Mouse (Mus musculus) embryonic facial prominence, embryonic 12.5 days (tissue): ENCODE data around the gene Sin3a. TPM values are rescaled to one million over a fixed set of nuclear protein-coding genes. Genes with fewer than 3 reads are reported as not detected.

Experiments used
- ATAC-seq: fragments of 200-750 bp; cut with Nextera tagmentation; 2 replicates; pipeline ENCODE4 v1.8.0; 2017; ENCODE audit not compliant: insufficient number of reproducible peaks, insufficient read depth, low FRiP score, low TSS enrichment
- H3K27ac ChIP-seq: fragments of 300-500 bp; sonication (generic); 2 replicates; pipeline ENCODE4 v1.5.1; 2016; ENCODE audit warnings: mild to moderate bottlenecking
- H3K27me3 ChIP-seq: fragments of 300-500 bp; sonication (generic); 2 replicates; pipeline ENCODE4 v1.6.1; 2016; ENCODE audit warnings: mild to moderate bottlenecking, moderate library complexity
- H3K36me3 ChIP-seq: fragments of 300-500 bp; sonication (generic); 2 replicates; pipeline ENCODE4 v1.6.1; 2016; ENCODE audit warnings: mild to moderate bottlenecking
- H3K4me1 ChIP-seq: fragments of 300-500 bp; sonication (generic); 2 replicates; pipeline ENCODE4 v1.6.1; 2016
- H3K4me2 ChIP-seq: fragments of 300-500 bp; sonication (generic); replicated peaks from 2 replicates; pipeline ENCODE4 v1.6.1; 2016; ENCODE audit warnings: mild to moderate bottlenecking, moderate library complexity
- H3K4me3 ChIP-seq: fragments of 300-500 bp; sonication (generic); 2 replicates; pipeline ENCODE4 v1.5.1; 2016; ENCODE audit warnings: mild to moderate bottlenecking
- H3K9ac ChIP-seq: fragments of 300-500 bp; sonication (generic); 2 replicates; pipeline ENCODE4 v1.6.1; 2016; ENCODE audit warnings: mild to moderate bottlenecking, moderate library complexity
- H3K9me3 ChIP-seq: fragments of 300-500 bp; sonication (generic); 2 replicates; pipeline ENCODE4 v1.6.1; 2016; ENCODE audit warnings: mild to moderate bottlenecking, moderate library complexity
- WGBS: fragments of 180-500 bp; shearing (Covaris S2); methylation state at CpG from one replicate; pipeline ENCODE4 v1.1.7; 2016; 5-methylcytosine and 5-hydroxymethylcytosine counted together
- polyA plus RNA-seq: library from polyadenylated mRNA; unstranded; fragments of >200 nt; fragmentation: Nextera tagmentation; extraction: Ambion mirVana; gene quantifications from 2 replicates; pipeline ENCODE4 v1.2.1, GENCODE M21; 2016

Sin3a gene
- polyA plus RNA-seq, 1 experiment from 2014 or later, result 41.7 TPM

- no peaks in the 10 kb centered on the region for H3K36me3 ChIP-seq
- H3K9ac ChIP-seq, result peak overlapping the region; percentile 72
- no peaks in the 10 kb centered on the region for H3K9me3 ChIP-seq
- H3K4me3 ChIP-seq, result peak overlapping the region; percentile 86
- H3K27ac ChIP-seq, result peak overlapping the region; percentile 94
- WGBS, result 6% methylated on average over 17 of the region's 17 CpGs
- H3K27me3 ChIP-seq, result no peaks in the 10 kb centered on the region
- H3K4me1 ChIP-seq, result peaks cover 18% of the 10 kb centered on the region; the same call in 1 of the 2 replicates
- peak overlapping the region; percentile 92 for H3K4me2 ChIP-seq
- ATAC-seq, result no peak
Measured at GRCm38 (mm10) chr9:57074822-57075603, 3.2 kb downstream of the Sin3a start.

GRCm38 (mm10) chr9:57075681-57076381 is 4.0 kb downstream of the Sin3a start:
- H3K36me3 ChIP-seq, result no peaks in the 10 kb centered on the region
- H3K4me3 ChIP-seq, result peak overlapping the region; percentile 86
- no peaks in the 10 kb centered on the region for H3K9me3 ChIP-seq
- H3K4me2 ChIP-seq, result peak overlapping the region; percentile 92
- H3K27me3 ChIP-seq, result no peaks in the 10 kb centered on the region
- peak; percentile 87 for ATAC-seq
- peaks cover 15% of the 10 kb centered on the region; the same call in 1 of the 2 replicates for H3K4me1 ChIP-seq
- WGBS, result under 1% methylated on average over 43 of the region's 43 CpGs
- H3K9ac ChIP-seq, result peak overlapping the region; percentile 89
- H3K27ac ChIP-seq, result peak overlapping the region; percentile 98

- Histone ChIP-seq H3K4me3 (peak overlapping the region; percentile 86), H3K27me3 (no peaks in the 10 kb centered on the region), H3K9ac (peak overlapping the region; percentile 89), H3K9me3 (no peaks in the 10 kb centered on the region), H3K36me3 (no peaks in the 10 kb centered on the region), H3K4me2 (peak overlapping the region; percentile 92), H3K4me1 (peaks cover 10% of the 10 kb centered on the region; the same call in 1 of the 2 replicates), H3K27ac (peak overlapping the region; percentile 98)
- ATAC-seq, result no peak; the same call in 1 of the 2 replicates
- WGBS, result under 1% methylated on average over 51 of the region's 72 CpGs
Measured at GRCm38 (mm10) chr9:57076701-57077660, 5.1 kb downstream of the Sin3a start.

GRCm38 (mm10) chr9:57082236-57082635 is 10.4 kb downstream of the Sin3a start:
- H3K9ac ChIP-seq, result no peak overlapping the region
- H3K4me3 ChIP-seq, result no peak overlapping the region
- H3K27ac ChIP-seq, result no peak overlapping the region
- H3K9me3 ChIP-seq, result no peaks in the 10 kb centered on the region
- ATAC-seq, result no peak
- no peaks in the 10 kb centered on the region for H3K27me3 ChIP-seq
- H3K4me2 ChIP-seq, result no peak overlapping the region
- peaks cover 4% of the 10 kb centered on the region; the same call in 1 of the 2 replicates for H3K4me1 ChIP-seq
- H3K36me3 ChIP-seq, result peaks cover 10% of the 10 kb centered on the region
- 84% methylated on average over 3 of the region's 3 CpGs for WGBS

- no peak overlapping the region for H3K4me3 ChIP-seq
- peaks cover 89% of the 10 kb centered on the region for H3K36me3 ChIP-seq
- no peak overlapping the region for H3K27ac ChIP-seq
- 92% methylated on average over 13 of the region's 13 CpGs for WGBS
- no peak overlapping the region for H3K9ac ChIP-seq
- H3K4me1 ChIP-seq, result no peaks in the 10 kb centered on the region
- H3K9me3 ChIP-seq, result no peaks in the 10 kb centered on the region
- H3K4me2 ChIP-seq, result no peak overlapping the region
- H3K27me3 ChIP-seq, result no peaks in the 10 kb centered on the region
- ATAC-seq, result no peak
Measured at GRCm38 (mm10) chr9:57117261-57117755, 45.5 kb downstream of the Sin3a start.

GRCm38 (mm10) chr9:57129641-57130040 is 57.8 kb downstream of the Sin3a start:
- Histone ChIP-seq H3K9me3 (no peaks in the 10 kb centered on the region), H3K4me3 (no peak overlapping the region), H3K4me1 (peaks cover 6% of the 10 kb centered on the region), H3K27me3 (no peaks in the 10 kb centered on the region), H3K36me3 (peaks cover 34% of the 10 kb centered on the region), H3K27ac (no peak overlapping the region), H3K4me2 (peak overlapping the region; percentile 89; the same call in 1 of the 2 replicates), H3K9ac (no peak overlapping the region)
- ATAC-seq, result no peak

GRCm38 (mm10) chr9:57130577-57131433 is 59.0 kb downstream of the Sin3a start, which contains the start of gene Man2c1:
TSS of gene Man2c1 (plus strand) at chr9:57130690.
- ATAC-seq, result peak; percentile 90
- Histone ChIP-seq H3K4me1 (peaks cover 6% of the 10 kb centered on the region), H3K36me3 (peaks cover 34% of the 10 kb centered on the region), H3K4me3 (peak within 1 kb of the TSS; percentile 72), H3K4me2 (peak within 1 kb of the TSS; percentile 89), H3K27me3 (no peaks in the 10 kb centered on the region), H3K9ac (peak within 1 kb of the TSS; percentile 75), H3K27ac (peak within 1 kb of the TSS; percentile 93), H3K9me3 (no peaks in the 10 kb centered on the region)
- WGBS, result under 1% methylated on average over 58 of the region's 58 CpGs

GRCm38 (mm10) chr9:57137246-57137645 is 65.4 kb downstream of the Sin3a start:
- Histone ChIP-seq H3K4me2 (no peak overlapping the region), H3K9me3 (no peaks in the 10 kb centered on the region), H3K27ac (no peak overlapping the region), H3K27me3 (no peaks in the 10 kb centered on the region), H3K4me1 (no peaks in the 10 kb centered on the region), H3K9ac (no peak overlapping the region), H3K36me3 (peaks cover 73% of the 10 kb centered on the region), H3K4me3 (no peak overlapping the region)
- WGBS, result 79% methylated on average over 6 of the region's 6 CpGs
- no peak for ATAC-seq

- Histone ChIP-seq H3K4me3 (no peak overlapping the region), H3K27me3 (no peaks in the 10 kb centered on the region), H3K36me3 (peaks cover 78% of the 10 kb centered on the region), H3K9ac (no peak overlapping the region), H3K4me2 (no peak overlapping the region), H3K4me1 (no peaks in the 10 kb centered on the region), H3K27ac (no peak overlapping the region), H3K9me3 (no peaks in the 10 kb centered on the region)
- WGBS, result 83% methylated on average over 9 of the region's 9 CpGs
- no peak for ATAC-seq
Measured at GRCm38 (mm10) chr9:57137777-57138176, 65.9 kb downstream of the Sin3a start.

- Histone ChIP-seq H3K27ac (no peak overlapping the region), H3K4me3 (no peak overlapping the region), H3K36me3 (peaks cover 85% of the 10 kb centered on the region), H3K4me2 (no peak overlapping the region), H3K27me3 (no peaks in the 10 kb centered on the region), H3K4me1 (no peaks in the 10 kb centered on the region), H3K9ac (no peak overlapping the region), H3K9me3 (no peaks in the 10 kb centered on the region)
- WGBS, result 94% methylated on average over 6 of the region's 6 CpGs
- no peak for ATAC-seq
Measured at GRCm38 (mm10) chr9:57138507-57138906, 66.7 kb downstream of the Sin3a start.
